Mouse (Mus musculus) cortical plate, adult 2 months (tissue): ENCODE results near the gene C730034F03Rik.

Experiments
- CTCF ChIP-seq: fragments of 200-500 bp; IDR thresholded peaks from 2 replicates; pipeline ENCODE4 v1.5.1; 2011; ENCODE audit warnings: mild to moderate bottlenecking, control low read depth, low read length; ENCODE audit not compliant: insufficient read depth; ENCODE audit errors: extremely low read depth
- POLR2A ChIP-seq: fragments of 200-500 bp; IDR thresholded peaks from 2 replicates; pipeline ENCODE4 v1.6.1; 2011; ENCODE audit warnings: mild to moderate bottlenecking, low read length, control low read depth; ENCODE audit not compliant: insufficient read depth; ENCODE audit errors: extremely low read depth

DNA sequence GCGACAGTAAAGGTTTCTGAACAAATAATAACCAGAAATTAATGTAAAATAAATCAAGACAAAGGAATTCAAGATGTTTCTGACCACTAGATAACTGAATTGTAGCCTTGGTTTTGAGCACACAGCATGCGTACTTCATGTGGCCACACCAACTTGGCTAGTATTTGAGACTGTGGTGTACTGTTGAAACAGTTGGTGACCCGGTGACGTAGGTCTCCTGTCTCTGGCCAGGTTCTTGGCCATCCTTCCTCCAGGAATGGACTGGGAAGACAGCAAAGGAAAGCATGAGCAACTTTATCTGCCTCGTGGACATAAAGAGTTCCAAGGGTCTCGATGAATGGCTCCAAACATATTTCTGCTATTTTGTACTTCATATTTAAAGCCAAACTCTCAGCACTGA lies 2.4 kb downstream of the C730034F03Rik start:
- TF ChIP-seq CTCF: no peak
- no peak for TF ChIP-seq POLR2A
